In the genomic region with DNA sequence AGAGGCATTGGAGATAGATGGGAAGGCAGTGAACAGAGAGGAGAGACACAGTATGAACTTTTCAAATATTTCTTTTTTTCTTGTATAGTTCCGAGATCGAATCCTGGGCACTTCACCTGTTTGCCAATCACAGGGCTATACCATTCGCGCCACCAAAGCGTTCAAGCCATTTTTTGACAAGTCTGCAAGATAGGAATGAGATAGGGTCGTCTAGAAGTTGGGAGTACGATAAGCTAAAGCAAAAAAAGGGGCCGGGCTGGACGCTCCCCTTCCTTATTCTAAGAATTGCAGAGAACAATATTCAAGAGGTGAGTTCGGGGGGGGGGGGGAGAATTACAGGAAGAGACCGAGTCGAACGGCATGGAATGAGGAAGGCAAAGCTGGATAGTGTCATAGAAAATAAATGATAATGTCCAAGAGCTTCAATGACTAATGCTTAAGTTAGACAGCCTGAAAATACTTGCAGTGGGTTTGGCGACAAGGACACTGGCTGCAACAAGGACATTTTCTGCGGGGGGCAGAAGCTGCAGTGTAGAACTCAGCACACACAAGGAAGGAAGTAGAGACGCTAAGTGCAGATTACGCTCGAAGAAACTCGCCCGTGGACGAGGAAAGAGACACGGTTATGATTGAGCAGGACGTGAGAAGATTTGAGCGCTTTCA, we compare ENCODE assay signal across 8 mouse cellular contexts. TPM values are rescaled to one million over a fixed set of nuclear protein-coding genes. Genes with fewer than 3 reads are reported as not detected.
A peak's percentile ranks its signal among the peaks of the same experiment; 100 is the strongest.
DNase-seq lines count a peak whose midpoint lies in the region; ATAC-seq and TF ChIP-seq lines count a peak whose summit lies in the region.

No protein-coding gene starts in this region.

- H3K27me3 ChIP-seq in spleen, adult 2 months (ENCODE audit: control insufficient read depth, insufficient read depth, low read length): no peaks in the 10 kb centered on the region
- H3K27me3 ChIP-seq in limb, embryonic 14.5 days (ENCODE audit: control insufficient read depth, insufficient read depth, low read length): no peaks in the 10 kb centered on the region
- no peaks in the 10 kb centered on the region for H3K27me3 ChIP-seq in stomach, embryonic 16.5 days (ENCODE audit: control insufficient read depth, insufficient read depth, low read length)

- whole genome bisulfite sequencing in spleen, adult 2 months: 15% methylated on average over 24 of the region's 24 CpGs
- WGBS in limb, embryonic 14.5 days: 28% methylated on average over 24 of the region's 24 CpGs
- WGBS in stomach, embryonic 16.5 days: 24% methylated on average over 24 of the region's 24 CpGs

- peak; percentile 20 to 50 for DNase-seq in adrenal gland, adult (ENCODE audit: inconsistent age in 2 of 2, low spot score in 1 of 2)
- no peak for DNase-seq in adrenal gland, adult 18-20 months (ENCODE audit: low spot score in 2 of 2)
- no peak for DNase-seq in spleen, adult 2 months (ENCODE audit: low read depth in 1 of 2, low spot score in 2 of 2)
- no peak for DNase-seq in spleen, postnatal 36 days (ENCODE audit: low spot score in 2 of 2)
- DNase-seq in limb, embryonic 14.5 days (ENCODE audit: low spot score): no peak
- no peak for DNase-seq in spleen, postnatal 14 days (ENCODE audit: low spot score in 2 of 2)
- DNase-seq in layer of hippocampus, postnatal 25 days (ENCODE audit: extremely low spot score in 1 of 2, low spot score in 1 of 2): no peak

- H3K27ac ChIP-seq in spleen, adult 2 months (ENCODE audit: insufficient read depth, low read length): peak overlapping the region; percentile 13; the same call in 1 of the 2 replicates
- H3K27ac ChIP-seq in limb, embryonic 14.5 days (replicated peaks; ENCODE audit: low read depth, low read length): no peak overlapping the region
- no peak overlapping the region for H3K27ac ChIP-seq in stomach, embryonic 16.5 days (ENCODE audit: low read length)

- H3K4me2 ChIP-seq in limb, embryonic 14.5 days (replicated peaks; ENCODE audit: low read depth, low read length, severe bottlenecking): peak overlapping the region; percentile 64
- H3K4me2 ChIP-seq in stomach, embryonic 16.5 days (ENCODE audit: low read depth, low read length): peak overlapping the region; percentile 83

- TF ChIP-seq CTCF in spleen, adult 2 months (IDR thresholded peaks at IDR 0.05; ENCODE audit: extremely low read depth, insufficient read depth, insufficient read length, insufficient replicate concordance): no peak

- peaks cover 5% of the 10 kb centered on the region; the same call in 1 of the 2 replicates for H3K4me1 ChIP-seq in spleen, adult 2 months (ENCODE audit: control insufficient read depth, insufficient read depth, insufficient read length)
- H3K4me1 ChIP-seq in limb, embryonic 14.5 days (ENCODE audit: control insufficient read depth, insufficient read depth, low read length): peaks cover 7% of the 10 kb centered on the region
- peaks cover 7% of the 10 kb centered on the region for H3K4me1 ChIP-seq in stomach, embryonic 16.5 days (ENCODE audit: control insufficient read depth, insufficient read depth, low read length)

- no peaks in the 10 kb centered on the region for H3K9me3 ChIP-seq in limb, embryonic 14.5 days (ENCODE audit: control insufficient read depth, low read length)
- H3K9me3 ChIP-seq in stomach, embryonic 16.5 days (replicated peaks; ENCODE audit: control insufficient read depth, low read length): no peaks in the 10 kb centered on the region

- peak overlapping the region; percentile 78 for H3K4me3 ChIP-seq in spleen, adult 2 months (ENCODE audit: extremely low read depth, insufficient read depth, insufficient read length)
- peak overlapping the region; percentile 73 for H3K4me3 ChIP-seq in limb, embryonic 14.5 days (replicated peaks; ENCODE audit: low read length)
- peak overlapping the region; percentile 95 for H3K4me3 ChIP-seq in stomach, embryonic 16.5 days (replicated peaks; ENCODE audit: low read length)

- ATAC-seq in limb, embryonic 14.5 days (ENCODE audit: low FRiP score, low read depth): 0 out of 2 replicates have a peak, but pooled peaks have one; percentile 10
- no peak for ATAC-seq in stomach, embryonic 16.5 days (ENCODE audit: insufficient read depth, low FRiP score)

- H3K36me3 ChIP-seq in spleen, adult 2 months (ENCODE audit: control insufficient read depth, insufficient read depth, low read length): no peaks in the 10 kb centered on the region
- no peaks in the 10 kb centered on the region for H3K36me3 ChIP-seq in limb, embryonic 14.5 days (ENCODE audit: control insufficient read depth, insufficient read depth, low read length)
- H3K36me3 ChIP-seq in stomach, embryonic 16.5 days (ENCODE audit: control insufficient read depth, insufficient read depth, low read length): no peaks in the 10 kb centered on the region

- H3K9ac ChIP-seq in limb, embryonic 14.5 days (ENCODE audit: low read depth, low read length, severe bottlenecking): peak overlapping the region; percentile 77
- peak overlapping the region; percentile 72 for H3K9ac ChIP-seq in stomach, embryonic 16.5 days (ENCODE audit: low read length)

- TF ChIP-seq POLR2A in spleen, adult 2 months (IDR thresholded peaks at IDR 0.05; ENCODE audit: low read depth, low read length): no peak
- no peak for TF ChIP-seq POLR2A in limb, embryonic 14.5 days (IDR thresholded peaks at IDR 0.05; ENCODE audit: borderline replicate concordance, extremely low read depth, insufficient read depth, insufficient read length)

RNA-seq across cellular contexts. Expression of a gene that starts 0.5 kb away (rescaled TPM):
- total RNA-seq in adrenal gland, adult 18-20 months (2021): 10 to 100 TPM; 23.8 to 26.9 TPM
- 2.8 and 3.4 TPM in 2 replicates for polyA plus RNA-seq in spleen, adult 2 months (2012; rRNA removed)
- 12.2 and 15.1 TPM in 2 replicates for polyA plus RNA-seq in limb, embryonic 14.5 days (2012; rRNA removed)
- 19.6 and 23.6 TPM in 2 replicates for polyA plus RNA-seq in limb, embryonic 14.5 days (2014; fragmentation: Nextera tagmentation; extraction: Ambion mirVana)
- polyA plus RNA-seq in stomach, embryonic 16.5 days (2015; fragmentation: Nextera tagmentation; extraction: Ambion mirVana): 22.2 and 22.8 TPM in 2 replicates
- total RNA-seq in layer of hippocampus, postnatal 25 days (2021): 10 to 100 TPM; 19.4 to 24.4 TPM

Comparison
In these comparisons a context has a peak if more than half of its experiments do, and no peak if none do; other contexts are left out.
1. DNase-seq: peak in adrenal gland, adult (2 of 2); none in adrenal gland, adult 18-20 months (0 of 2), spleen, adult 2 months (0 of 2), spleen, postnatal 36 days (0 of 2), limb, embryonic 14.5 days (single experiment), spleen, postnatal 14 days (0 of 2) and layer of hippocampus, postnatal 25 days (0 of 2).
2. Peak in every context shown above with its lines, with median percentiles within 50 percentile points of each other: H3K4me3 ChIP-seq.